Mouse (Mus musculus) stomach, postnatal 0 days (tissue): ENCODE measurements around the gene Klhdc7b. TPM values are rescaled to one million over a fixed set of nuclear protein-coding genes. Genes with fewer than 3 reads are reported as not detected.

Experiments used
- ATAC-seq: fragments of 200-750 bp; cut with Nextera tagmentation; 2 replicates; pipeline ENCODE4 v1.8.0; 2017; ENCODE audit not compliant: low FRiP score, low TSS enrichment
- DNase-seq: peaks from one replicate; pipeline ENCODE4 v3.0.0-alpha.2; 2016; ENCODE audit warnings: low spot score
- H3K27ac ChIP-seq: fragments of 300-500 bp; sonication (generic); replicated peaks from 2 replicates; pipeline ENCODE4 v1.5.1; 2014; ENCODE audit warnings: mild to moderate bottlenecking, control low read depth
- H3K27me3 ChIP-seq: fragments of 300-500 bp; sonication (generic); 2 replicates; pipeline ENCODE4 v1.6.1; 2014; ENCODE audit warnings: low read length; ENCODE audit not compliant: control insufficient read depth, insufficient read depth
- H3K36me3 ChIP-seq: fragments of 300-500 bp; sonication (generic); 2 replicates; pipeline ENCODE4 v1.6.1; 2014; ENCODE audit warnings: low read length, mixed read lengths; ENCODE audit not compliant: control insufficient read depth, insufficient read depth
- H3K4me1 ChIP-seq: fragments of 300-500 bp; sonication (generic); replicated peaks from 2 replicates; pipeline ENCODE4 v1.6.1; 2014; ENCODE audit warnings: antibody characterized with exemption; ENCODE audit not compliant: control insufficient read depth, insufficient read depth
- H3K4me2 ChIP-seq: fragments of 300-500 bp; sonication (generic); replicated peaks from 2 replicates; pipeline ENCODE4 v1.6.1; 2014; ENCODE audit warnings: low read depth, mild to moderate bottlenecking, control low read depth, moderate library complexity
- H3K4me3 ChIP-seq: fragments of 300-500 bp; sonication (generic); 2 replicates; pipeline ENCODE4 v1.5.1; 2014; ENCODE audit warnings: low read depth, low read length, control low read depth
- H3K9ac ChIP-seq: fragments of 300-500 bp; sonication (generic); 2 replicates; pipeline ENCODE4 v1.6.1; 2014; ENCODE audit warnings: mild to moderate bottlenecking, low read length, control low read depth, mixed read lengths
- H3K9me3 ChIP-seq: fragments of 300-500 bp; sonication (generic); 2 replicates; pipeline ENCODE4 v1.6.1; 2016; ENCODE audit warnings: low read length; ENCODE audit not compliant: control insufficient read depth
- CTCF ChIP-seq: IDR thresholded peaks from 2 replicates; pipeline ENCODE4 v1.5.1; 2016; ENCODE audit warnings: antibody characterized with exemption, low read depth, mild to moderate bottlenecking, moderate library complexity
- EP300 ChIP-seq: optimal IDR thresholded peaks from 2 replicates; pipeline ENCODE3; 2016; ENCODE audit warnings: antibody characterized with exemption
- WGBS: fragments of 180-500 bp; shearing (Covaris S2); extraction: QIAGEN DNeasy Blood & Tissue Kit; methylation state at CpG from one replicate; pipeline ENCODE4 v1.1.7; 2014; 5-methylcytosine and 5-hydroxymethylcytosine counted together
- polyA plus RNA-seq: library from polyadenylated mRNA; unstranded; fragments of >200 nt; fragmentation: Nextera tagmentation; extraction: Ambion mirVana; gene quantifications from 2 replicates; pipeline ENCODE4 v1.2.1, GENCODE M21; 2015

Klhdc7b gene
- polyA plus RNA-seq, result 0.02 TPM in 1 of 2 replicates, not detected in the other

DNA sequence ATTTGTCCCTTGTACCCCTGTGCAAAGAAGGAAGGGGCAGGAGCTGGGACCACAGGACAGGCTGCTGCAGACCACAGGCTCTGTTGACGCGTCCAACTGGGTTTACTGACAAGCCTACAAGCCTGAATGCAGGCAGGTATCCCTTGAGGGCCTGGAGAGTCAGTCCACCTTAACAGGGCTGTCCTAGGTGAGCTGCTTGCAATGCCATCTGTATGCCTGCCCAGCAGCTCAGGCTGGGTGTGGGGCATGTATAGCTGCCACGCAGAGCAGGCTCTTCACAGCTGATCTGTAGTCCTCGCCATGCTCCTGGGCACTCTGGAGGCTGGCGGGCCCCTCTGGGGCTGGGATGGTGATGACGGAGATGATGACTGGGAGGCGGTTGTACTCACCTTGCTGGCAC is at the start of gene Klhdc7b:
TSS of gene Klhdc7b (plus strand) at position 301 of the 400 bp plus-strand sequence.
- Histone ChIP-seq H3K27me3 (no peaks in the 10 kb centered on the region), H3K9ac (no peak within 1 kb of the TSS), H3K9me3 (no peaks in the 10 kb centered on the region), H3K36me3 (no peaks in the 10 kb centered on the region), H3K4me1 (no peaks in the 10 kb centered on the region), H3K4me2 (no peak within 1 kb of the TSS), H3K27ac (no peak within 1 kb of the TSS), H3K4me3 (no peak within 1 kb of the TSS)
- 80% methylated on average over 7 of the region's 7 CpGs for WGBS
- TF ChIP-seq EP300 (no peak), CTCF (no peak)
- DNase-seq (no peak), ATAC-seq (no peak)

DNA sequence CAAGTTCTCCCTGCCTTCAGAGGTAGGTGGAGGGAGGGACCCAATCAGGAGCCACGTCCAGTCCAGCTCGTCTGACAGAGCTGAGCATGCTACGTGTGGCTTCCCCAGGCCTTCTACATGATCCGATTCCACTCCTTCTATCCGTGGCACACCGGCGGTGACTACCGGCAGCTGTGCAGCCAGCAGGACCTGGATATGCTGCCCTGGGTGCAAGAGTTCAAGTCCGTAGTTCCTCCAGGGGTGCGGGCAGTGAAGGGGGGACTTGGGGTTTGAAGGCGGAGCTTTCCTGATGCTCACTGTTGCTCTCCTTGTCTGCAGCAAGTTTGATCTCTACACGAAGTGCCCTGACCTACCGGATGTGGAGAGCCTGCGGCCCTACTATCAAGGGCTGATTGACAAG is 48.3 kb upstream of the Klhdc7b start:
- Histone ChIP-seq H3K4me2 (no peak overlapping the region), H3K36me3 (no peaks in the 10 kb centered on the region), H3K9ac (no peak overlapping the region), H3K27me3 (no peaks in the 10 kb centered on the region), H3K4me3 (no peak overlapping the region), H3K27ac (no peak overlapping the region), H3K4me1 (no peaks in the 10 kb centered on the region), H3K9me3 (no peaks in the 10 kb centered on the region)
- DNase-seq (no peak), ATAC-seq (no peak)
- WGBS, result 85% methylated on average over 14 of the region's 14 CpGs
- TF ChIP-seq CTCF (no peak), EP300 (no peak)

DNA sequence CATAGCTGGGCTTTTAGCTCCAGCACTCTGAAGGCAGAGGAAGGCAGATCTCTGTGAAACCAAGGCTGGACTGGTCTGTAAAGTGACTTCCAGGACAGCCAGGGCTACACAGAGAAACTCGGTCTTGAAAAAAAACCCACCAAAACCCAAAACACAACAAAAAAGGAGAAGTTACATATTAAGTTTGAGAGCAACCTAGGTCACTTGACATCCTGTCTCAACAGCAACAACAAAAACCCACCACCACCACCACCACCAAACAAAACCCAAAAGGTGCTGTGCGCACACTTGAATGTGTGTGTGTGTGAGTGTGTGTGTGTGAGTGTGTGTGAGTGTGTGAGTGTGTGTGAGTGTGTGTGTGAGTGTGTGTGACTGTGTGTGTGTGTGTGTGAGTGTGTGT is 45.0 kb upstream of the Klhdc7b start:
- TF ChIP-seq CTCF (no peak), EP300 (no peak)
- no peaks in the 10 kb centered on the region for H3K36me3 ChIP-seq
- ATAC-seq, result no peak
- no peak for DNase-seq
- H3K27me3 ChIP-seq, result no peaks in the 10 kb centered on the region
- H3K9me3 ChIP-seq, result no peaks in the 10 kb centered on the region
- H3K4me2 ChIP-seq, result no peak overlapping the region
- 81% methylated on average over 2 of the region's 2 CpGs for WGBS
- H3K9ac ChIP-seq, result no peak overlapping the region
- no peak overlapping the region for H3K4me3 ChIP-seq
- no peaks in the 10 kb centered on the region for H3K4me1 ChIP-seq
- no peak overlapping the region for H3K27ac ChIP-seq

DNA sequence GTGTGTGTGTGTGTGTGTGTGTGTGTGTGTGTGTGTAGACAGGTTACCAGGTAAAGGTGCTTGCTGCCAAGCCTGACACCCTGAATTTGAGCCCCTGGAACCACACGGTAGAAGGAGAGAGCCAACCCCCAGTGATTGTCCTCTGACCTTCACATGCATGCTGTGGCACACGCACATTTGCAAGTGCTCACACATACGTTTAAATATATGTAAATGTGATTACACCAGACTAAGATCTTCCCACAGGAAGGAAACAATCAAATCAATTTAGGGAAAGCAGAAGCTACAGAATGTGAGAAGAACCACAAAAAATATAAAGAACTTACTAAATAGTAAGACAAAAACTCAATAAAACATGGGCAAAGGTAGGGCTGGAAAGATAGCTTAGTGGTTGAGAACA is 44.6 kb upstream of the Klhdc7b start:
- no peak for ATAC-seq
- no peaks in the 10 kb centered on the region for H3K27me3 ChIP-seq
- TF ChIP-seq EP300 (no peak), CTCF (no peak)
- H3K9me3 ChIP-seq, result no peaks in the 10 kb centered on the region
- no peaks in the 10 kb centered on the region for H3K36me3 ChIP-seq
- H3K27ac ChIP-seq, result no peak overlapping the region
- no peak overlapping the region for H3K4me3 ChIP-seq
- DNase-seq, result no peak
- H3K4me1 ChIP-seq, result no peaks in the 10 kb centered on the region
- no peak overlapping the region for H3K9ac ChIP-seq
- WGBS, result 69% methylated on average over 3 of the region's 3 CpGs
- no peak overlapping the region for H3K4me2 ChIP-seq

DNA sequence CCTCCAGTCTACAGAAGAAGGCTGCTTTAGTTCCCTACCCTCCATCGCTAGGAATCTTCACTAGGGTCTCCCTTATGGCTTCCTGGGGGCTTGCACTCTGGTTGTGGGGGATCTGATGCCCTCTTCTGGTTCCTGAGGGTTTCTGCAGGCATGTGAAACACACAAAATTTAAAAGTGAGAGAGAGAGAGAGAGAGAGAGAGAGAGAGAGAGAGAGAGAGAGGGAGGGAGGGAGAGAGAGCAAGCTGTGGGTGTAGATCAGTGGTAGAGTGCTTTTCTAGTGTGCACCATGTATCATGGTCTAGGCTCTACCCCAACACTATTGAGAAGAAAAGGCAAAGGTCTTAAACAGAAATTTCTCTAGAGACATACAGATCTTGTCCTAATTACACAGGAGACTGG is 43.0 kb upstream of the Klhdc7b start:
- Histone ChIP-seq H3K9ac (no peak overlapping the region), H3K9me3 (no peaks in the 10 kb centered on the region), H3K4me2 (no peak overlapping the region), H3K4me1 (no peaks in the 10 kb centered on the region), H3K36me3 (no peaks in the 10 kb centered on the region), H3K27ac (no peak overlapping the region), H3K27me3 (no peaks in the 10 kb centered on the region), H3K4me3 (no peak overlapping the region)
- TF ChIP-seq CTCF (peak; percentile 25; the same call in 1 of the 2 replicates), EP300 (no peak)
- no peak for DNase-seq
- ATAC-seq, result no peak
- 48% methylated on average over 1 of the region's 1 CpGs for WGBS

GRCm38 (mm10) chr15:89343325-89343724 is 41.4 kb upstream of the Klhdc7b start:
- H3K4me1 ChIP-seq, result no peaks in the 10 kb centered on the region
- H3K4me2 ChIP-seq, result no peak overlapping the region
- H3K27ac ChIP-seq, result no peak overlapping the region
- no peak for DNase-seq
- WGBS, result 82% methylated on average over 3 of the region's 3 CpGs
- ATAC-seq, result no peak
- no peak overlapping the region for H3K4me3 ChIP-seq
- H3K9ac ChIP-seq, result no peak overlapping the region
- no peaks in the 10 kb centered on the region for H3K27me3 ChIP-seq
- no peak for TF ChIP-seq EP300
- peak; percentile 40 for TF ChIP-seq CTCF
- no peaks in the 10 kb centered on the region for H3K36me3 ChIP-seq
- no peaks in the 10 kb centered on the region for H3K9me3 ChIP-seq
